Mouse (Mus musculus): ENCODE measurements around the gene Ccn5.

Ccn5 gene

DNA sequence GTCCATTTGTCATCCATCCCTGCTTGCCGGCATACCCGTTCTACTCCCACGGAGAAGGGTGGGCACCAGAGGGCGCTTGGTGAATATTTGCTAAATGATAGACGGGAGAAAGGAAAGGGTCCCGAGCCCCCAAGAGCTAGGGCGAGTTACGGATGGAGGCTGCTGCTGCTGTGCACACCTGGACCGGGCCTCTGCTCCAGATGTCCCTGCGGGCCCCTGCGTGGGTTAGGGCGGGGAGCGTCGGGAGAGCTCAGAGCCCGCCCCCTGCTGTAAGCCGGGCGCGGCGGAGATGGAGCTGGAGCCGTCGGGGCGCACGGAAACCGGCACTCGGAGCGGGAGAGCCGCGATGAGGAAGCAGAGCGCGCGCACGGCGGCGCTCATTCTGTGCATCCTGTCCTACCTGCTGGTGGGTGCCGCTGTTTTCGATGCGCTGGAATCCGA, 32.8 kb downstream of the Ccn5 start, which contains the start of gene Kcnk15:
Gene Kcnk15, plus strand, starts transcription at position 191 of the 441 bp plus-strand sequence.
- DNase-seq = peak; percentile 21

DNA sequence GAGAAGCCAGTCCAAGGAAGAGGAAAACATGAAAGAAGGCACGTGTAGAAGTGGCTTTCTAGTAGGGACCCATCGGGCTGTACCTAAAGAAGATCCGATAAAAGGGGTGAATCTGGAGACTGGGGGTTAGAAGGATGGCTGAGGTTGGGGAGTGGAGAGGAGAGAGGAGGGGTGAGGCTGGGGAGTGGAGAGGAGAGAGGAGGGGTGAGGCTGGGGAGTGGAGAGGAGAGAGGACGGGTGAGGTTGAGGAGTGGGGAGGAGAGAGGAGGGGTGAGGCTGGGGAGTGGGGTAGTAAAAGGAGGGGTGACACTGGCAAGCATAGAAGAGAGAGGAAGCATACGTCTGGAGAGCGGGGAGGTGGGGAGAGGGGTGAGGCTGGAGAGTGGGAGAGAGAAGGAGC, 36.6 kb downstream of the Ccn5 start:
- DNase-seq = no peak

DNA sequence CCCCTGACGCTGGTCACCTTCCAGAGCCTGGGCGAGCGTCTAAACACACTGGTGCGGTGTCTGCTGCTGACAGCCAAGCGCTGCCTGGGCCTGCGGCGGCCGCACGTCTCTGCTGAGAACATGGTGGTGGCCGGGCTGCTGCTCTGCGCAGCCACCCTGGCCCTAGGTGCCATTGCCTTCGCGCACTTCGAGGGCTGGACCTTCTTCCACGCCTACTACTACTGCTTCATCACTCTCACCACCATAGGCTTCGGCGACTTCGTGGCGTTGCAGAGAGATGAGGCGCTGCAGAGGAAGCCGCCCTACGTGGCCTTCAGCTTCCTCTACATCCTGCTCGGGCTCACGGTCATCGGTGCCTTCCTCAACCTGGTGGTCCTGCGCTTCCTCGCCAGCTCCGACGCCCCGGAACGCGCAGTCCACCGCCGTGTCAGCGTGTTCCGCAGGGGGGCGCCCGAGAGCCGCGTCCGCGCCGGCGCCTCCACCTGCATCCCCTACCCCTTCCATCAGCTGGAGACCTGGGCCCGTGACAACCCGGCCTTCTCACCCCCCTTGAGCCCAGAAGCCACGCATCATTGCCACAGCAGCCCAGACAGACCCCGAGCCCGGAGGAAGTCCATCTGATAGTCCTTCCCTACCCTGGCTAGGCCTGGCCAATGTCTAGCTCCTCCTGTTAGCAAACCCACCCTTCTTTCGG, 37.7 kb downstream of the Ccn5 start:
- DNase-seq = peak; percentile 54

GRCm38 (mm10) chr2:163865311-163865710, 44.6 kb downstream of the Ccn5 start:
- no peak for DNase-seq

- DNase-seq = no peak
These were observed 45.4 kb downstream of the Ccn5 start for GRCm38 (mm10) chr2:163866061-163866460.

DNA sequence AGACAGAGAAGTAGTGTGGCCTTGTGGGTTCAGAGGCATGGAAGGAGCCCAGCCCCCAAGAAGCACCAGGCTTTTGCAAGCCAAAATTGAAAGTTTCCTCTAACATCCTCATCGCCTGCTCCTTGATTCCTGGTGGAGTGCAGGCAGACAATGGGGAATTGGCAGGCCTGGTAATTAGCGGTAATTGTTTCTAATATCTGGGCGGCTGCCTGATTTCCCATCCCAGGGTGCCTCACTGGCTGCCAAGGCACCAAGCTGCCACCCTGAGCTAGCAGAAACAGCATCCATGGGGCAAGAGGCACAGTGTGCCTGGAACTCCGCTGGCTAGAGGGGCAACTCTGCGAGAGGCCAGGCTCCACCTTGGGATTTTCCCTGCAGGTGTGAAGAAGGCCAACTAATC, 49.1 kb downstream of the Ccn5 start:
- DNase-seq = no peak

DNA sequence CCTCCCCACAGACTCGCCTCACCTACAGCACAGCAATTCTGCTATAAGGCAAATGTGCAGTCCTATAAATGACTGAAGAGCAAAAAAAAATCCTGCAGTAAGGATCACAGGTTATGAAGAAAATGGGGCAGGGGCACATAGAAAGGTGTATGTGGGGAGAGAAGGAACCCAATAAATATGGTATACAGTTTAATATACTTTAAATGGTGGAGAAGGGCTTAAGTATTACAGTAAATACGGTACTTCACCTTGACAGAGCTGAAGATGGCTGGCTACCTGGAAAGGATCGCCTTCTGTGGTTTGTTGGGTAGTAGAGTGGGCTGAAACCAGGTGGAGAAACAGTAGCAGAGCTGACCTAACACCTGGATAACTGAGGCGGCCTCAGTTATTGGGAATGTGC, 50.6 kb downstream of the Ccn5 start:
- no peak for DNase-seq

- DNase-seq = no peak
These were observed 51.2 kb downstream of the Ccn5 start for GRCm38 (mm10) chr2:163871906-163872305.

DNA sequence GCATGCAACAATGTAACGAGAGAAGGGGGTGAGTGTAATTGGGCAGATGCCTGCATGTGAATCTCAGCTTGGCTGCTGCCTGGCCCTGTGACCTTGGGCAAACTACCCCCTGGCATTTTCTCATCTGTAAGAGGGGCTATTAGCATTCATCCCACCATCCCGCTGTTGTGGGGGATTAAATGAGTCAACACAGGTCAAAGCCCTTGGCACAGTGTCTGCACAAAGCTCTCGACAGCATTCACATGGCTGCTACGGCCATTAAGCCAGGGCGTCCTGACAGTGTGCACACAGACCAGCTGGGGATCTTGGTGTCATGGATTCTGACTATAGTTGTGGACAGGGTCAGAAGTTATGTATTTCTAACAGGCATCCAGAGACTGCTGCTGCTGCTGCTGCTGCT, 54.2 kb downstream of the Ccn5 start:
- DNase-seq = no peak

DNA sequence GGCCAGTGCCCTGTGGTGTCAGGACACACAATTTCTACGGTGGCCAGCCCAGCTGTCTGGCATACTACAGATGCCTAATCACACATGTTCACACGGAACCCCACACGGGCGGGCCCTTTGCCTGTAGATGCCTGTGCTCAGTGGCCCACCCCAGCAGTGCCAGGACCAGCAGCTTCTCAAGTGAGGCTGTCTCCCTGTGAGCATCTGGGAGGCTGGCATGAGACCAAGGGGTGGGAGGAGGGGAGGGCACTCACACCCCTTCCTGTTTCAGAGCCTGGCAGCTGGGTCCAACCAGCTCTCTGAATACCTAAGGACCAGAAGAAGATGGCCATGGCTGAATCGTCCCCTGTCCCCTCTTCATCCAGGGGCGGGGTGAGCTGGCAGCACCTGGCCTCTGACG, 54.8 kb downstream of the Ccn5 start:
- no peak for DNase-seq

DNA sequence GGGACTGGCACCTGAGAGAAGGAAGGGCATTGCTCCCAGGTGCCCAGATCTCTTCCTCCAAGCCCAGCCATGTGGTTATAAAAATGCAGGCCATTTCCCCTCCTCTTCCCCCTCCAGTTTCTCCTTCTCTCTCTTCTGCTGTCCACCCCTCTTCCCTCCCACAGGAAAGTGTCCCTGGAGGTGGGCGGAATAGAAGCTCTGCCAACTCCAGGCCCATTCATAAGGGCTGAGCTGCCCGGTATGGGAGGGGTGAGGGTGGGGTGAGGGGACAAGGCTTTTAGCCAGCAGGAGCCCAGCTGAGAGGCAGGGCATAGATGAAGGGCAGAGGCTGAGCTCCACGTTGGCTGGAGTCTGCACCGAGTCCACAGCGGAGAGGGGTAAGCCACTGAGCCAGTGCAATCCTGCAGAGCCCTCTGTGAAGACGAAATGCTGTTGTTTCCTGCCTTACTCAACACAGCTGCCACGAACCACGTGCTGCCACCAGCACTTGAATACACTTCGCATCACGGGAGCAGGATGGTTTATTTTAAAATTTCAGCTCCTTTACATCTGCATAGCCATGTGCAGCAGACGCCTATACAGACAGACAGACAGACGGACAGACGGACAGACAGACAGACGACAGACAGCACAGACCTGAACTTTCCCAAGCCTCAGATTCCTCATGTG, 56.3 kb downstream of the Ccn5 start:
- no peak for DNase-seq

DNA sequence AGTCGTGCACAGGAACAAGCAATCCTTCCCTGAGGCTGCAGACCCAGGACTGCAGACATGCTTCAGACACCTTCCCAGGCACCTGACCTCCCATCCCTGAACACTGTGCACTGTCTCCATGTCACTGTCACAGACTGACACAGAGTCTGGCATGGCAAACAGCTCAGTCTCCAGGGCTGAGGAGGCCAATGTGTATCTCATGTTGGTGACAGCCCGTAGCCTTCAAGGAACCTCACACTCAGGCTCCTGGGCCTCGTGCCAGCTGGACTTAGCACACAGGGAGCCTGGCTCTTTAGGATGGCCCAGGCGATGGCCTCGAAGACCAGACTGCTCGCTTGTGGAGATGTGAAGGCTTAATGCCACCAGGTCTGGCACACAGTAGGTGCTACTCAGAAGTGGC, 60.2 kb downstream of the Ccn5 start:
- no peak for DNase-seq

All from thymus, postnatal 25 days (tissue).